Mouse (Mus musculus): ENCODE data around the gene Rbm42. TPM values are rescaled to one million over a fixed set of nuclear protein-coding genes. Genes with fewer than 3 reads are reported as not detected.

Gene Rbm42
- total RNA-seq (2021): 10 to 100 TPM; 83.0 to 88.1 TPM
- long read RNA-seq, experiment 1, transcript Rbm42-202 (9 exons, 1,526 nt): minor isoform, 54 of 156 reads
- long read RNA-seq, experiment 1, transcript Rbm42-201 (10 exons, 1,784 nt): major isoform, 79 of 156 reads
- long read RNA-seq, experiment 1, partial matches to known transcripts: 13 of 156 reads
- long read RNA-seq, experiment 1, other reads (novel, unspliced or antisense): 10 of 156 reads
- long read RNA-seq, experiment 2, transcript Rbm42-201 (10 exons, 1,784 nt): major isoform, 39 of 66 reads
- long read RNA-seq, experiment 2, transcript Rbm42-202 (9 exons, 1,526 nt): minor isoform, 21 of 66 reads
- long read RNA-seq, experiment 2, partial matches to known transcripts: 0 of 66 reads
- long read RNA-seq, experiment 2, other reads (novel, unspliced or antisense): 6 of 66 reads

DNA sequence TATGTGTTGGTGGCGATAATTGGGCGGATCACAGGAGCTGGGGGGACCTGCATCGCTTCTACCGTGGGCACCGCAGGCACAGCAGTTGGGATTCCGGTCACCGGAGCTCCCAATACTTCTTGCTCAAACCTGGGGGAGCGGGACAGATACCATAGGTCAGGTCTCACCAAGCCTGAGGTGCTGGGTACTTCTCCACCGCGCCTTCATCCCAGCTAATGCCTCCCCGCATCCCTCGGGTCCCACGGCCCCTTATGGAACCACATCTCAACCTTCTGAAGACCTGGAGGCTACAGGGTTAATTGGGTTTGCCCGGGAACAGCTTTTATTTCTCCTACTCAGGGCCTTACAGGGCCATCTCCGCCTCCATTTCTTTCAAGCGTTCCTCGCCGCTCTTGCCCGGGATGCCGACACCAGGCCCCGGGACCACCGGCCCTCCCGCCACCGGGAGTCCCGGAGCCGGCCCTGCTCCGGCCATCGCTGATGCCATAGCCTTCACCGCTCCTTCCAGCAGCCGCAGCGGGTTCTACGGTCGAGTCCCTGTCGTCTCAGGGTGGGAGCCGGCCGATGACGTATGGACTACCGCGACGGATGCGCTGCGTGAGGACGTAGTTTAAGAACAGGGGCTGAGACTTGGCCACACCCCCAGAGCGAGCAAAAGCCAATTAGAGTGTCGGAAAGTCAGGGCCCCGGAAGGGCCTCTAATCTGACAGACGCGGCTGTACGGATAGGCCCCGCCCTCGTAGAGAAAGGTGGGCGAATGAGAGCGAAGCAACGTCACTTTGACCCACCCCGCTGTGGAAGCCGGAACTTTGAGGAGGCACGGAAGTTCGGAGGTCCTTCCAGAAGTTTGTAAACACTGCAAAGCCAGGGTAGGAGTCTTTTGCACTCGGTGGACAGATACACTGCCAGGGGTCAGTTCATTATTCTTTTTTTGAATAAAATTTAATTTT, at the start of gene Rbm42:
Gene Rbm42, minus strand, starts transcription at position 727 of the 950 bp plus-strand sequence.
- peak; percentile 98 to 99 for DNase-seq

DNA sequence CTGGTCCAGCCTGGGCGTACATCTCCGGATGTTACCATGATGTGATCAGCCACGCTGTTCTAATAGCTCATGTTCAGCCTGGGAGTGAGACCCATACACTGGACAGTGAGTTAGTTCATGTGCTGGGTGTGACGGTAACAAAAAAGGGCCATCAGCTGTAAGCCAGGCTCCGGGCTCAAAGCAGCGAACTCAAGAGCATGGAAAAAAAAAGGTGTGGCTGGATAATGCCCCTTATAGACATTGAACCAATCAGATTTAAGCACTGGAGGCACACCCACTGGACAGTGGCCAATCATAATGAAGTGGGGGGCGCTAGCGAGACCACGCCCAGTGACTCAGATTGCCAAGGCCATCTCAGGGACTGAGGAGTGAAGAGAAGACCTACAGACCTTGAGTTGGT, 48.5 kb upstream of the Rbm42 start, which contains the start of gene 2200002J24Rik:
Gene 2200002J24Rik, plus strand, starts transcription at position 338 of the 400 bp plus-strand sequence.
- DNase-seq: peak; percentile 84 to 88

DNA sequence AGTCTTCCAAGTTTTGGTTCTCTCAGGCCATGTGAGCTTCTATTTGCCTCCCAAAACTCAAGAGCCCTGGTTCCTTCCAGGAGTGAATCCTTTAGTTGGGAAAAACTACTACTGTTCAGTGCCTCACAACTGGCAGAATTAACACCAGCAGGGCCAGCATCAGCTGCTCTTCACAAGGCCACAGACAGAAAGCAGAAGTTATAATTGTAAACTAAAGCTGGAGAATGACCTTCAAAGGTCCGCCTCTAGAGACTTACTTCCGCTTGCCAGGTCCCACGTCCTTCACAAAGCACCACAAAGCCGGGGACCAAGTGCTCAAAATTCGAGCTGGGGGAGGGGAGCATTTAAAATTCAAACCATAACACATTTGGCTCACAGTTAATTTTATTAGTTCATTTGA, 48.0 kb upstream of the Rbm42 start:
- peak; percentile 24 to 46 for DNase-seq

DNA sequence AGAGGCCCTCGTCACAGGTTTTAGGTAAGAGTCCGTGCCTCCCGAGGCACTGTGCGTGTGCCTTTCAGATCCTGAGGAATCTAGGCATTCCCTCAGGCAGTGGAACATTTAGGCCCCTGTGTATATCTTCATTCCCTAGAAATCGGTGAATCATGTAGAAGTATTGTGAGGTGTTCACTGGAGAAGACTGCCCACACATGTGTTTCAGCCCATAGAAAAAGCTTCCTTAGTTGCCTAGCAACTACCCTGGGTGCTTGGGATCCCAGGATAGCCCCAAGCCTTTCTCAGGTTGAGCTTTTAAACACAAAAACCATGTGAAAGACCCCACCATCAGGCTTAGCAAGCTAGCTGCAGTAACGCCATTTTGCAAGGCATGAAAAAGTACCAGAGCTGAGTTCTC, 38.2 kb upstream of the Rbm42 start:
- DNase-seq: no peak

DNA sequence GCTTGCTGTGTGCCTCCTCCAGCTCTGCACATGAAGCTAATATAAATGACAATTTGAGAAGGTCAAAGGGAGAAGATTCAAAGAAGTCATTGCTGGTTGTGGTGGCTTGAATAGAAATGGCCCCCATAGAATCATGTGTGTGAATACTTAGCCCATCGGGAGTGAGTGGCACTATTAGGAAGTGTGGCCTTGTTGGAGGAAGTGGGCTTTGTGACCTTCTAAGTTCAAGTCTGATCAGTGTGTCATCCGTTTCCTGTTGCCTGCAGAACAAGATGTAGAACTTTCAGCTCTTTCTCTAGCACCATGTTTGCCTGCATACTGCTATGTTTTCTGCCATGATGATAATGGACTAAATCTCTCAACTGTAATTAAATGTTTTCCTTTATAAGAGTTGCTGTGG, 33.3 kb upstream of the Rbm42 start:
- DNase-seq: no peak

DNA sequence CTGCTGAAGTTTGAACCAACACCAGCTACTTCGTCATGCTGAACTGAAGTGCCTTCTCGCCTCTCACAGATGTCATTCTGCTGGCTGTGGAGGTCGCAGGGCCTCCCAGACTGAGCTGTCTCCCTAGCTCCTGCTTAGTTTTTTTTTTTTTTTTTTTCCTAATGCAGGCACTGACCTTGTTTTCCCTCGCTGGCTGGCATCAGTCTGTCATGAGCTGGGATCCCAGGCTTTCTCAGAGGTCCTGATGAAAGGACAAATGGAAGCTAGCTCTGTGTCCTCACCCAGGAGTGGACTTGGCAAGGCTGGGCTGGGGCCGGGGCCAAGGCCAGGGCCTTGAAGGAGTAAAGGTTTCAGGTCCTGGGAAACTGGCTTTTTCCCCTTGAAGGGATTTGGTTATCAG, 31.8 kb upstream of the Rbm42 start:
- peak; percentile 40 to 49 for DNase-seq

DNA sequence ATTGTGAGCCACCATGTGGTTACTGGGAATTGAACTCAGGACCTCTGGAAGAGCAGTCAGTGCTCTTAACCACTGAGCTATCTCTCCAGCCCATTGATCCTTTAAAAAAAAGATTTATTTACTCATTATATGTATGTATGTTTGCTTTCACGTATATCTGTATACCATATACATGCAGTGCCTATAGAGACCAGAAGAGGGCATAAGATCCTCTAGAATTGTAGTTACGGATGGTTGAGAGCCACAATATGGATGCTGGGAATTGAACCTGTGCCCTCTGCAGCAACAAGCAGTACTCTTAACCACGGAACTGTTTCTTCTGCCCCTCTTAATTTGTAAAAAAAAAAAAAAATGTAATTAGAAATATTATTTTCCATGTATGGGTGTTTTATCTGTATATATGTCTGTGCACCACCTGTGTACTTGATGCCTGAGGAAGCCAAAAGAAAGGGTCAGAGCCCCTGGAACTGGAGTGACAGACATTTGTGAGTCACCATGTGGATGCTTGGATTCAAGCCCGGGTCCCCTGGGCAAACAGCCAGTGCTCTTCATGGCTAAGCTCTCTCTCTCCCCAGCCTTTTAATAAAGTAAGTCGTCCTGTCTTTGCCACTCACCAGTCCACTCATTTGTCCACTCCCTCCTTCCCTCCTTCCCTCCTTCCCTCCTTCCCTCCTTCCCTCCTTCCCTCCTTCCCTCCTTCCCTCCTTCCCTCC, 28.3 kb upstream of the Rbm42 start:
- peak; percentile 89 to 90 for DNase-seq

DNA sequence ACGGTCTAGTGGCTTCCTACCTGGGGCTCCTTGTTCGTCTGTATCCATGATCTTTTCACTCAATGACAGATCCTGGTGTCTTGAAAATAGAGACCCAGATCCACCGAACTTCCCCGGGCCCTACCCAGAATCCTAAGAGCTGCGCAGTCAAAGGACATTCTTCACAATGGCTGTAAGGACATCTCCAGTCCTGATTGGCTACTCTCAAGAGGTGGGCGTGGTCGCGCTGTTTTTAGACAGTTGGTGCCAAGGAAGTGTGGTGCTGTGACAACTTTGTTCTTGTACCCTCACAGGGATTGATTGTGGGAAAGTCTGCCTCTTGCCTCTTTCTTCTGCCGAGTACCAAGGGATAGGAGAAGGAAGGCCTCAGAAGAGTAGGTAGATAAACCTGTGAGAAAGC, 21.4 kb upstream of the Rbm42 start, which contains the start of gene Pmis2:
Gene Pmis2, minus strand, starts transcription at position 126 of the 400 bp plus-strand sequence.
- DNase-seq: no peak

DNA sequence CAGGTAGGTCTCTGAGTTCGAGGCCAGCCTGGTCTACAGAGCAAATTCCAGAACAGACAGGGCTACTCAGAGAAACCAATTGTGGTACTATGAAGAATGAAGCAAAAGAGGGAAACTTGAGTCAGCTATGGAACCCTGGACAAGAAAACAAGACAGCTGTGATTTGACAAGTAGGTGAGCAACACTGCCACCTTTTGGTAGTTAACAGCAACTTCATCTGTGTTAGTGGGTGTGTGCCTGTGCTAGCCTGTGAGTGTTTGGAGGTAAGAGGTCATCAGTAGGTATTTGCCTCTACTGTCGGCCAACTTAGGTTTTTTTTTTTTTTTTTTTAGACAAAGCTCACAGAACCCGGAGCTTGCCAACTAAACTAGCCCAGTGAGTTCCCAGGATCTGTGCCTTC, 19.1 kb upstream of the Rbm42 start:
- DNase-seq: no peak

DNA sequence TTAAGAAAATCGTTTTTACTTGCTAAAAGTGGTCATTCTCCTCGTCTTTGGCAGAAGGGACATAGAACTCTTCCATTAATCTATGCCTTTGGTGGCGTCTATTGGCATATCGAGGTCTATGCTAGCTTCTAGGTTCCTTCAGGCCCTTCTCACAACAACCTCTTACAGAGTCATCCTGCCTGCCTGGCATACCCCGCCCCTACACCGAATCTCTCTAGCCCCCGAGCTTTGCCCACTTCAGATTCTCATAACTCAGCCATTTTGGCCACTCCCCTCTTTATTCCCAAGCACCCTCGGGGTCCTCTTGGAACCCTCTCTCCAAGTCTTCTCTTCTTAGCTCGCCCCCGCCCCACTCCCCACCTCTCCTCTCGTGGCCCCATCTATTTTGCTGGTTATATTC, 15.2 kb upstream of the Rbm42 start:
- DNase-seq: peak in 1 of 2 experiments; percentile 8

DNA sequence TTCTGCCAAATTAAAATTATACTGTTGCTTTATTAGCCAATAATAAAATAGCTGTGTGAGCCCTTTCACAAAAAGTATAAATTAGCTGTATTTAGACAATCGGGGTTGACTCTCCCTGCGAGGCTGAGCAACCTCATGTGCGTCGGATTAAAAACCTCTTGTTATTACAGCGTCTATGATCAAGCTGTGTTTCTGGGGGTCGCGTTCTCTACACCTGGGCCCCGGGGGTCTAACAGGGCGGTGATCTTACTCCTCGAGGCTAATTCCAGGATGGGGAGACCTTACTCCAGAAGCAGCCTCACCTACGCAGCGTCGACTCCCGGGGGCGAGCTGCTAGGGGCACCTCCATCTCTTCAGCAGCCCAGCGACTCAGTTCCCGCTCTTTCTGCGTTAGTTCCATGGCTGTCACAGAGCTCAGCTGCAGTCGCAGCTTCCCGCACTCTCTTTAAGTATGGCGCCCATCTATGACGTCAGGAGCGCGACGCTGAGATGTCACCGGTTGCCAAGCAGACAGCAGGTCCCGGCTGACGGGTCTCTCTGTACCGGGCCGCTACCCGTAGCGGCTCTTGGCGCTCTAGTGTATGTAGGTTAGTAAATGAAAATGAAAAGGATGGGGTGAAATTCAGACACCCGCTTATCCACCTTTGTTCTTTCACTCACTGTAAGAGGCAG, 14.5 kb upstream of the Rbm42 start, which contains the start of gene Haus5:
Gene Haus5, minus strand, starts transcription at position 466 of the 672 bp plus-strand sequence.
- DNase-seq: peak; percentile 91 to 92

DNA sequence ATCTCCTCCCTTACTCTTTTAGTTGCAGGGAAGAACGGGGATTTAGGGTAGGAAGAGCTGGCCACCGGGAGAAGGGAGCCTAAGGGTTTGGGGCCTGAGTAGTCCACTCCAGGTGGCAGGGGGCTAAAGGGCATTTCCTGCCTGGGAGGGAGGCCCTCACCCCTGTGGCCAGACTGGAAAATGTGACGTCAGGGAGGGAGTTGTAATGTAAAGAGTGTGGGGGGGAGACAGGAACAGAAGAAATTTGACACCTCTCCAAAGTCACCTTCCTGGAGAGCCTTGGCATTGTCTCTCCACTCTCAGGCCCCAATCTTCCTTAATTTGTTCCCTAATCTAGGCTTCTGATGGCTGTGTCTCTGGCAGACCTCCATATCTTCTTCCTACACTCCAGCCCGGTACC, 11.0 kb downstream of the Rbm42 start:
- DNase-seq: no peak

DNA sequence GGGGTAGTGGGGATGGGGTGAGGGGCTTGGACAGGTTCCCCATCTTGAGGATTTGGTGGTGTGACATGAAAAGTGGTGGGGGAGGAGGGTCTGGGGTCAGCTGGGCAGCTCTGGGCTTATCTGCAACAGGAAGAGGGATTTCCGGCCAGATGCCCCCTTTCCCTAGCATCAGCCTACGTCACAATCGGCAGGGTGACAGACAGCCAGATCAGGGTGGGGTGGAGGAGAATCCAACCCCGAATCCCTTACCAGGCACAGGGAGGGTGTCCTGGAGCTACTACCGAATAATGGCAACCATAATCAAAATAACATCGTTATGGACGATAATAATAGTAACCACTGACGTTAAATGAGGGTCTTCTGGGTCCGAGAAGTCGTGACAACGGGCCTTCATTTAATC, 13.7 kb downstream of the Rbm42 start:
- DNase-seq: no peak

DNA sequence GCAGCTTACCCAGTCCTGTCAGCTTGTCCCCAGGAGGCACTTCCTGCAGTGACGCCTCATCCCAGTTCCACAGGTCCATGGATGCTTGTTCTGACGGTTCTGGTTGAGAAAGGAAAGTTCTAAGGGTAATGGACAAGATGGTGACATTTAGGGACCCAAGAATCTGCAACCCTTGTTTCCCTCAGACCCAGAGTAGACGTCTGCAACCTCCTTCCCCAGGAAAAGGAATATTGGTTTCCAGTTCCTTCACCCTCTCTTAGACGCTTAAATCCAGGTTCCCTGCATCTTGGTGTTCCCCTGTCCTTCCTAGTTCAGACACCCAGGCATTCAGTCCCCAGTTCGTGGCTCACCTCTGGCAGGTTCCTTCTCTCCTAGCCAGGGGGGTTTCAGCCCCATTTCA, 14.4 kb downstream of the Rbm42 start, which contains the start of gene Etv2:
Gene Etv2, minus strand, starts transcription at position 101 of the 400 bp plus-strand sequence.
- DNase-seq: no peak

DNA sequence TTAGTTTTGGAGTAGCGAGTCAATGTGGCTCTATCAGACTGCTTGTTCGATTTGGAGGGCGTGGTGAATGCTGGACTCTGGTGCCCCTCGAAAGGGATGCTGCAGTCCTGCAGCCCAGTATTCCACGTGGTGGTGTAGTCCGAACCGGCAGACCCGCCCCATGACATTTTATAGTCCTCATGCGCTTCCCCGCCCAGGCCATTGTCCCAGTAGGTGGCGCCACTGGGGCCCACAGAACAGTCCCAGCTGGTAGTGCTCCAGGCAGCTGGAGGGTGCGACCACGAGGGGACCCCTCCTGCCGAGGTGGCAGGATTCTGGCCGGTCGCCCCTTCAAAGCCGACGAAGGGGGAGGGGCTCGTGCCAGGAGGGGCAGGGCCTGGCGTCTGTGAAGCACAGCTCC, 15.5 kb downstream of the Rbm42 start:
- peak; percentile 68 to 69 for DNase-seq

DNA sequence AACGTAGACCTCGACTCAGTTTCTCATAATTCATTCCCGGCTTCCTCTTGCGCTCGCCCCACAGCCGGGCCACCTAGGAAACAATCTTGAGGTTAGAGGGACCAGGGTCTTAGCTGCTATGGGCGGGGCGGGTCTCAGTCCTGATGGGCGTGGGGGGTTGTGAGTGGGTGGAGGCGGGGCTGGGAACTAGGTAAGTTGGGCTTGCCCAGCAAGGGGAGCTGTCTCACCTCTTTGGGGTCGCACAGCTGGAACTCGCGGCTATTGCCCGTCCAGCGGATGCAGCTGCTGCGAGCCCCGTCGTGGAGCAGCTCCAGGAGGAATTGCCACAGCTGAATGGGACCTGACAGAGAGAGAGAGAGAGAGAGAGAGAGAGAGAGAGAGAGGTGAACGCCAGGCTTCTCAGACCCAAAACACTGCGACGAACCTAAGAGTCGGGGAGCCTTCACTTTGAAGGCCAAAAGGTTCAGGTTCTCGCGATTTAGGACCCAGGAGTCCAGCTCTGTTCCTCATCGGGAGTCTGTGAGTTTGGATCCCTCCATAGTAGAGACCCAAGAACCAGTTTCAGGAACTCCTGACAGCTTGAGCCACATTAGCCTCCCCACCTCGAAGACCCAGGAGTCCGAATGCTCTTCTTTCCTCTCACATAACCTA, 16.2 kb downstream of the Rbm42 start:
- no peak for DNase-seq

DNA sequence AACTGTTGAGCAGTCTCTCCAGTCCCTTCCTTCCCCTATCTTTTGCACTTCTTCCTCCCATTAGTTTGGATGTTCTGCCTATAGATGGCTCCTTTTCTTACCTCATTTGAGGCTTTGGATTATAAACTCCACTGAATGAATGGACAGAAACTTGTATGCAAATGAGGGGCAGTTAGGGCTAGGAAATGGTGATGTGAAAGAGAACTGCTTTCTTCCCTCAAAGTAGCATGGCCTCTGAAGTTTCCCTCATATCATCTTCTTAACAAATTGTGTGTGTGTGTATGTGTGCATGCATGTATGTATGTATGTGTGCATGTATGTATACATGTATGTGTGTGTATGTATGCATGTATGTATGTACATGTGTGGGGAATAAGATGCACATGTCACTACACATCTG, 21.1 kb downstream of the Rbm42 start:
- no peak for DNase-seq

DNA sequence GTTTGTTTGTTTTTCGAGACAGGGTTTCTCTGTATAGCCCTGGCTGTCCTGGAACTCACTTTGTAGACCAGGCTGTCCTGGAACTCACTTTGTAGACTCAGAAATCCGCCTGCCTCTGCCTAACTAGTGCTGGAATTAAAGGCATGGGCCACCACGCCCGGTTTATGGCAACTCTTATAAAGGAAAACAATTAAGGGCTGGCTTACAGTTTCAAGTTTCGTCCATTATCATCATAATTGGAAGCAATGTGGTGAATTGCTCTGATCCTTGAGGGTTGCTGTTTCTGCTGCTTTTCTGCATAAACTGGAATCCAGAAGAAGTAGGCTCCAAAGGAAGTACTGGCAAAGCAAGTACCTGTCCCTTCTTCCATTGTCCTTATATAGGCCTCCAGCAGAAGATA, 23.5 kb downstream of the Rbm42 start:
- DNase-seq: no peak

DNA sequence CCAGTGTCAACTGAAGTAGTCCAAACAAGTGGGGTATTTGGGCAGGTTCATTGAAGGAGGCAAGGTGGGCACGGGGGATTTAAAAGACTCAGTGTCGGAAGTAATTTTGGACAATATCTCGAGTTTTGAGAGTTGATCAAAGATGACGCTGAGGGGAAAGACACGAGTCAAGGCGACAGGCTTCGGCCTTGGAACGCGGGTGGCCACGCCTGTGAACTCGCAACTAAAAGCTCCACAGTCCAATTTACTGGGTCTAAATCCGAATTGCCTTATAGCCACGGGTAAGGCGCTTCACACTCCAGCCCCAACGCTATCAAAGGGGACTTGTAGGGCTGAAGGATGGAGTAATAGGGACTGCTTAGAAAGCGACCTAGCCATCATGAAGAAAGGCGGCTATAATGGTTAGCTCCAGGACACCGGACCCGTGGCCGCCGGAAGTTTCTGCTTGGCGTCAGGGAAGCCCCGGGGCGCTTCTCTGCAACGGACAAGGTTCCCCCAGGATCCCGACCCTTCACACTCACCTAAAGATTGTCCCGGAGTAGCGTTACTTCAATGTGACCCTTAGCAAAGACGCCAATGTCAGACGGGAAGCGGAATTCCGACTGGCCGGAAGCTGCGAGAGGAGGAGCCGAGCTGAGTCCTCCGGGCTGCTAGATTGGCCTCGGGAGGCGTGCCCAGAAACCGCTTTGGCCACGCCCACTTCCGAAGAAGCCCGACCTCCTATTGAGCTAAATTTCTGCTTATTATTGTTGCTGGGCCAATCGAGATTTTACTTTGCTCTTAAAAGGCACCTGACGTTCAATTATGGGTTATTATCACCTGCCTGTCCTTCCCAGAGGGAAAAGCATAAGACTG, 24.4 kb downstream of the Rbm42 start, which contains the start of gene Cox6b1:
Gene Cox6b1, minus strand, starts transcription at position 622 of the 855 bp plus-strand sequence.
- peak; percentile 90 for DNase-seq

DNA sequence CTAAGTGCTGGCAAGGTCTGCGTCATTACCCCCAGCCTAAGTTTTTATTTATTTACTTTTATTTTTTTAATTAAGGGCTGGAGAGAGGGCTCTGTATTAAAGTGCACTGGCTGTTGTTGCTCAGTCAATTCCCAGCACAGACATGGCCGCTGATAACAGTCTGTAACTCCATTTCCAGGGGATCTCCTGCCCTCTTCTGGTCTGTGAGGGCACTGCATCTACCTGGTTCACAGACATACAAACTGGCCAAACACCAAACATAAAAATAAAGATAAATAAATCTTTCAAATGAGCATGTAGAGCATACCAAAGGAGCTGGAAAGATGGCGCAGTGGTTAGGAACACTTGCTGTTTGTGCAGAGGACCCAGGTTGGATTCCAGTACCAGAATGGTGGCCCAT, 30.9 kb downstream of the Rbm42 start:
- peak; percentile 23 to 43 for DNase-seq

Measured in adrenal gland, postnatal 36 days (tissue).